Mouse (Mus musculus): ENCODE data around the gene C1qtnf1. TPM values are rescaled to one million over a fixed set of nuclear protein-coding genes. Genes with fewer than 3 reads are reported as not detected.

Gene C1qtnf1
- polyA plus RNA-seq, 1 experiment: 14.7 TPM

- Histone ChIP-seq H3K4me1 (ENCODE audit: control insufficient read depth, insufficient read depth, insufficient read length, low read length) (peaks cover 43% of the 10 kb centered on the region), H3K4me3 (ENCODE audit: insufficient read depth, low read depth, low read length) (no peak overlapping the region), H3K27ac (replicated peaks; ENCODE audit: low read depth, low read length) (no peak overlapping the region)
Measured at GRCm38 (mm10) chr11:118420261-118420660, 7.7 kb upstream of the C1qtnf1 start.

DNA sequence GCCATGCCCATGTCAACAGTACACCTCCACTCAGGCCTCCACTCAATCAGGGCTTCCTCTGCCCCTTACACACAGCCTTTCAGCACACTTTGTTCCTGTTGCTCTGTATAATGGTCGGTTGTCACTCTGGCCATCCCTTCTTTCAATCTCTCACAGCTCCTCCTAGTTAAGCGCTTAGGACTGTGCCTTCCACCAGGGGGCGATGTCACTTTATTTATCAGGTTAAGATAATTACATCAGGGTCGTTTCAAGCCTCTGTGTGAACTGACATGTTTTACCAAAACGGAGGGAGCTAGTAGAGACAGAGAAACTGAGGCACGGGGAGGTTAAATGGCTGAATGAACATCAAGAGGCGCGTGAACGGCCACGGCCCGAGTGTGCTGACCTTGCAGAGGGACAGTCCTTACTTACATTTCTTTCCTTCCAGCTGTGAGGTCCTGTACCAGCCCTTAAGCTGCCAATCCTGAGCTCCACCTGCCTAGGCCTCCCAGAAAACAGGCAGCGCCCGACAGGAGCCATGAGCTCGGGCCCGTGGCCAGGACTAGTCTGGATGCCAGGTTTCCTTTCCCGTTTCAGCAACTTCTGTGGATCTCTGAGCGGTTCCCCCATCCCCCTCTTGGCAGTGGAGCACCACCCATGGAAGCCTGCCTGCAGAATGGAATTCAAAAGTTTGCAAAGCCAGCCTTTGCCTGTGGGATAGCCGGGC lies 4.6 kb upstream of the C1qtnf1 start:
- Histone ChIP-seq H3K27ac (replicated peaks; ENCODE audit: low read depth, low read length) (peak overlapping the region; percentile 49), H3K4me1 (ENCODE audit: control insufficient read depth, insufficient read depth, insufficient read length, low read length) (peaks cover 36% of the 10 kb centered on the region), H3K4me3 (ENCODE audit: insufficient read depth, low read depth, low read length) (no peak overlapping the region)

GRCm38 (mm10) chr11:118424621-118425335 lies 3.2 kb upstream of the C1qtnf1 start:
- H3K4me3 ChIP-seq (ENCODE audit: insufficient read depth, low read depth, low read length): no peak overlapping the region
- H3K27ac ChIP-seq (replicated peaks; ENCODE audit: low read depth, low read length): peak overlapping the region; percentile 49
- H3K4me1 ChIP-seq (ENCODE audit: control insufficient read depth, insufficient read depth, insufficient read length, low read length): peaks cover 45% of the 10 kb centered on the region

- H3K4me3 ChIP-seq (ENCODE audit: insufficient read depth, low read depth, low read length): no peak overlapping the region
- H3K27ac ChIP-seq (replicated peaks; ENCODE audit: low read depth, low read length): peak overlapping the region; percentile 49; the same call in 1 of the 2 replicates
- peaks cover 64% of the 10 kb centered on the region for H3K4me1 ChIP-seq (ENCODE audit: control insufficient read depth, insufficient read depth, insufficient read length, low read length)
Measured at GRCm38 (mm10) chr11:118426765-118427164, 1.2 kb upstream of the C1qtnf1 start.

GRCm38 (mm10) chr11:118427266-118427779 lies 680 bp upstream of the C1qtnf1 start:
- Histone ChIP-seq H3K4me1 (ENCODE audit: control insufficient read depth, insufficient read depth, insufficient read length, low read length) (peaks cover 68% of the 10 kb centered on the region), H3K27ac (replicated peaks; ENCODE audit: low read depth, low read length) (peak overlapping the region; percentile 84), H3K4me3 (ENCODE audit: insufficient read depth, low read depth, low read length) (peak overlapping the region; percentile 53; the same call in 1 of the 2 replicates)

GRCm38 (mm10) chr11:118428460-118428868 lies 461 bp downstream of the C1qtnf1 start:
- Histone ChIP-seq H3K27ac (replicated peaks; ENCODE audit: low read depth, low read length) (peak overlapping the region; percentile 84), H3K4me1 (ENCODE audit: control insufficient read depth, insufficient read depth, insufficient read length, low read length) (peaks cover 76% of the 10 kb centered on the region), H3K4me3 (ENCODE audit: insufficient read depth, low read depth, low read length) (peak overlapping the region; percentile 53)

DNA sequence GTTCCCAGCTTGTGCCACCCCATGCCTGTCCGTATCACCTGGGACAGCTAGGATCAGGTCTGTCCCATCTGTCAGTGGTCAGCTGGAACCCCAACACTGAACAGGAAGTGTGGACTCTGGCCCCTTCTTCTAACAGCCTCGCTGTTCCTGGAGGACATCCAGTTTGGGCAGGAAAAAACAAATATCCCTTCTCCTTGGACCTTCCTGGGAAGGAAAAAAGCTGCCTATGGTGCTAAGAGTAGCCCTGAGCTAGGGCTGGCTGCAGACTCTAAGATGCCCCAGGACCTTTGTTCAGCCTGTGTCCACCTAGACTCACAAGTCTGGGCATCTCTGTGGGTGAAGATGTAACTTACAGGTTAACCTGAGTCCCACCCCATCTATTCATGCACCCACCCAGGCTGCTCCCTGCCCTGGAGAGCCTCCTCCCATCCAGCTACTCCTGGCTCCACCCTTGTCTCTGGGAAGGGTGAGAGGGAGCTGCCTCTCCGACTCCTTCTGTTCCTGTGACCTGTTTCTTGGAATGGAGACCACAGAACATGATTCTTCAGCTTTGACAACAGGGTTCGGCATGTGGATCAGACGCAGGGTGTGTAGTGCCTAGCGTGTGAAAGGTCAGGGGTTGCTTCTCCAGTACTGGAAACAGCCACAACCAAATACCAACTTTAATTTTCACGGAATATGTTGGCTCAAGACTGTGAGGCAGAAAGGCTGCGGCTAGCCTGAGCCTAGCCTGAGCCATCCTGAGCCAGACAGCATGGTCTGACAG lies 1.1 kb downstream of the C1qtnf1 start:
- Histone ChIP-seq H3K4me3 (ENCODE audit: insufficient read depth, low read depth, low read length) (peak overlapping the region; percentile 53), H3K4me1 (ENCODE audit: control insufficient read depth, insufficient read depth, insufficient read length, low read length) (peaks cover 71% of the 10 kb centered on the region), H3K27ac (replicated peaks; ENCODE audit: low read depth, low read length) (peak overlapping the region; percentile 84)

DNA sequence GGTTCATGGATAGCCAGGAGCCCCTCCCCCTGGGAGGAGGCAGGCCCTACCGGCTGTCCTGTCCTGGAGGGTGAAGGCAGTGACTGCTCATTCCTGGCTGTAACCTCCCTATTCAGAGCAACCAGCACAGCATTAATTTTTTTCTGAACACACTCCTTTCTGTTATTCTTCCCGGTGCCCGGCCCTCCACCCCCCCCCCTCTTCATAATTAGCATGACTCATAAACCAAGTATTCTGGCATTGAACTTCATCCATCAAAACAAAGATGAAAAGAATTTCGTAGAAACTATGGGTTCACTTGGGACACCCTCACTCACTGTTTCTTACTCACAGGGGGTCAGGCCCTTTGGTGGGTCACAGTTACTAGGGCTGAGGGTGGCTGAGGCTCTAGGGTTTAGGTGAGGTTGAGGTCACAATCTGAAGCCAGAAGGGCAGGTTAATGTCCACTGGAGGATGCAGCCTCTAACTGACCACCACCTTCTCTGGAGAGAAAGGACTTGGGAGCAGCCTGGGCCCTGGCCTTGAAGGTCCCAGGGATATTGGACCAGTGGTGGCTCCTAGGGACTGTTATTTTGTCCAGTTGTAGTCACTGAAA lies 2.4 kb downstream of the C1qtnf1 start:
- H3K4me1 ChIP-seq (ENCODE audit: control insufficient read depth, insufficient read depth, insufficient read length, low read length): peaks cover 60% of the 10 kb centered on the region
- H3K27ac ChIP-seq (replicated peaks; ENCODE audit: low read depth, low read length): peak overlapping the region; percentile 81
- H3K4me3 ChIP-seq (ENCODE audit: insufficient read depth, low read depth, low read length): peak overlapping the region; percentile 14; the same call in 1 of the 2 replicates

GRCm38 (mm10) chr11:118431100-118431948 lies 3.3 kb downstream of the C1qtnf1 start:
- peak overlapping the region; percentile 81 for H3K27ac ChIP-seq (replicated peaks; ENCODE audit: low read depth, low read length)
- H3K4me1 ChIP-seq (ENCODE audit: control insufficient read depth, insufficient read depth, insufficient read length, low read length): peaks cover 59% of the 10 kb centered on the region
- no peak overlapping the region for H3K4me3 ChIP-seq (ENCODE audit: insufficient read depth, low read depth, low read length)

DNA sequence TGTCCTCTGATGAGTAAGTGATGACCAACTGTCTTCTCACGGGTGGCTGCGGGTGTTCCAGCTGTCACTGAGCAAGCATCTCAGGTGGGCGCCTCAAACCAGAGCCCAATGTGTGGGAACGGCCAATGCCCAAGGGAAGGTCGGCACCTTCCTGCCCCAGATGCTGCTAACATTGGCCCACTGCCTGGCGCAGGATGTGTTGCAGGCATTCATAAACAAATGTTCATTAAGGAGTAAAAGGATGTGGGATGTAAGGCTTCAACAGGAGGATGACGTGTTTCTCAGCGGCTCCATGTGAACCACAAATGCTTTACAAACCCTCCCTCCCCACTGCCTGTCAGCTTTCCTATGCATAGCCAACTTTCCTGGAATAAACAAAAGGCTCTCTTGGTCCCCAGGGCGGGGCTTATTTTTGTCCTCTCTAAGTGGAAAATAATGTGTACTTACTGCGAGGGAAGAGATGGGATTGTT lies 5.4 kb downstream of the C1qtnf1 start:
- H3K4me3 ChIP-seq (ENCODE audit: insufficient read depth, low read depth, low read length): peak overlapping the region; percentile 15
- peaks cover 68% of the 10 kb centered on the region for H3K4me1 ChIP-seq (ENCODE audit: control insufficient read depth, insufficient read depth, insufficient read length, low read length)
- H3K27ac ChIP-seq (replicated peaks; ENCODE audit: low read depth, low read length): peak overlapping the region; percentile 74

GRCm38 (mm10) chr11:118434093-118434492 lies 6.1 kb downstream of the C1qtnf1 start:
- peak overlapping the region; percentile 15 for H3K4me3 ChIP-seq (ENCODE audit: insufficient read depth, low read depth, low read length)
- peak overlapping the region; percentile 74 for H3K27ac ChIP-seq (replicated peaks; ENCODE audit: low read depth, low read length)
- H3K4me1 ChIP-seq (ENCODE audit: control insufficient read depth, insufficient read depth, insufficient read length, low read length): peaks cover 66% of the 10 kb centered on the region

DNA sequence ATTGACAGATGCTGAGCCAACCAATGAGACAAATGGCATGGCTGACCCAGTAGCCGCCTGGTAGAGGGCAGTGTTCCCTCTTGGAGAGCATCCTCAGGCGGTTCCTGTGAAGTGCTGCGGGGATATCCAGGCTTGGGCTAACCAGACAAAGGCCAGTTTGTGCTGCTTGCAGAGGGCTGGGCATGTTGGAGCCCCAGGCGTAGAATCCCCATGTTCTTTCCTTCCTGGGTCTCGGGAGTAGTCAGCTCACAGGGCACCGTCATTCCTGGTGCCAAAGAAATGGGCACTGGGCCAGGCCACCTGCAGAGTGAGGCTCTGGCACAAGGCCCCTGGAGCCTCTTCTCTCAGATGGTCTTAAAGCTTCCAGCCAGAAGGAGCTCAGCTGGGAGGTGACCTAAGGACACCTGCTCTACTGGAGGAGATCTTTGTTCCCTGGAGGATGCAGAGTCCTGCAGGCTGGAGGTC lies 8.5 kb downstream of the C1qtnf1 start:
- H3K27ac ChIP-seq (replicated peaks; ENCODE audit: low read depth, low read length): no peak overlapping the region
- H3K4me1 ChIP-seq (ENCODE audit: control insufficient read depth, insufficient read depth, insufficient read length, low read length): peaks cover 52% of the 10 kb centered on the region
- H3K4me3 ChIP-seq (ENCODE audit: insufficient read depth, low read depth, low read length): no peak overlapping the region

- no peak overlapping the region for H3K4me3 ChIP-seq (ENCODE audit: insufficient read depth, low read depth, low read length)
- peak overlapping the region; percentile 71 for H3K27ac ChIP-seq (replicated peaks; ENCODE audit: low read depth, low read length)
- peaks cover 36% of the 10 kb centered on the region for H3K4me1 ChIP-seq (ENCODE audit: control insufficient read depth, insufficient read depth, insufficient read length, low read length)
Measured at GRCm38 (mm10) chr11:118438665-118439414, 10.8 kb downstream of the C1qtnf1 start.
